Mouse (Mus musculus) kidney, postnatal 0 days (tissue): Measurements from ENCODE around the gene Brk1. TPM values are rescaled to one million over a fixed set of nuclear protein-coding genes. Genes with fewer than 3 reads are reported as not detected.

Experiments used
- ATAC-seq: fragments of 200-750 bp; cut with Nextera tagmentation; replicated peaks from 2 replicates; pipeline ENCODE4 v1.8.0; 2017; ENCODE audit warnings: low read depth, moderate number of reproducible peaks, moderate TSS enrichment, moderate library complexity; ENCODE audit not compliant: low FRiP score
- DNase-seq: peaks from one replicate; pipeline ENCODE4 v3.0.0-alpha.2; 2016; ENCODE audit warnings: low spot score
- H3K27ac ChIP-seq: fragments of 300-500 bp; sonication (generic); 2 replicates; pipeline ENCODE4 v1.5.1; 2014; ENCODE audit warnings: mild to moderate bottlenecking
- H3K27me3 ChIP-seq: fragments of 300-500 bp; sonication (generic); 2 replicates; pipeline ENCODE4 v1.6.1; 2014; ENCODE audit warnings: low read length, mixed read lengths; ENCODE audit not compliant: insufficient read depth
- H3K36me3 ChIP-seq: fragments of 300-500 bp; sonication (generic); 2 replicates; pipeline ENCODE4 v1.6.1; 2014; ENCODE audit warnings: low read length, mixed read lengths; ENCODE audit not compliant: insufficient read depth
- H3K4me1 ChIP-seq: fragments of 300-500 bp; sonication (generic); replicated peaks from 2 replicates; pipeline ENCODE4 v1.6.1; 2014; ENCODE audit warnings: antibody characterized with exemption, low read length, mixed read lengths; ENCODE audit not compliant: insufficient read depth
- H3K4me2 ChIP-seq: fragments of 300-500 bp; sonication (generic); 2 replicates; pipeline ENCODE4 v1.6.1; 2014; ENCODE audit warnings: mild to moderate bottlenecking, low read length, moderate library complexity, mixed read lengths
- H3K4me3 ChIP-seq: fragments of 300-500 bp; sonication (generic); replicated peaks from 2 replicates; pipeline ENCODE4 v1.5.1; 2014; ENCODE audit warnings: low read depth, low read length
- H3K9ac ChIP-seq: fragments of 300-500 bp; sonication (generic); 2 replicates; pipeline ENCODE4 v1.6.1; 2014; ENCODE audit warnings: low read depth, low read length
- H3K9me3 ChIP-seq: fragments of 300-500 bp; sonication (generic); replicated peaks from 2 replicates; pipeline ENCODE4 v1.6.1; 2016; ENCODE audit warnings: low read length, inconsistent platforms, mixed read lengths
- CTCF ChIP-seq: IDR thresholded peaks from 2 replicates; pipeline ENCODE4 v1.5.1; 2016; ENCODE audit warnings: antibody characterized with exemption, low read depth, mild to moderate bottlenecking, moderate library complexity
- WGBS: fragments of 180-500 bp; shearing (Covaris S2); extraction: QIAGEN DNeasy Blood & Tissue Kit; methylation state at CpG from one replicate; pipeline ENCODE4 v1.1.7; 2014; 5-methylcytosine and 5-hydroxymethylcytosine counted together
- polyA plus RNA-seq: library from polyadenylated mRNA; unstranded; fragments of >200 nt; fragmentation: Nextera tagmentation; extraction: Ambion mirVana; gene quantifications from 2 replicates; pipeline ENCODE4 v1.2.1, GENCODE M21; 2015

The Brk1 gene
- polyA plus RNA-seq, 1 experiment from 2014 or later: 236 TPM

DNA sequence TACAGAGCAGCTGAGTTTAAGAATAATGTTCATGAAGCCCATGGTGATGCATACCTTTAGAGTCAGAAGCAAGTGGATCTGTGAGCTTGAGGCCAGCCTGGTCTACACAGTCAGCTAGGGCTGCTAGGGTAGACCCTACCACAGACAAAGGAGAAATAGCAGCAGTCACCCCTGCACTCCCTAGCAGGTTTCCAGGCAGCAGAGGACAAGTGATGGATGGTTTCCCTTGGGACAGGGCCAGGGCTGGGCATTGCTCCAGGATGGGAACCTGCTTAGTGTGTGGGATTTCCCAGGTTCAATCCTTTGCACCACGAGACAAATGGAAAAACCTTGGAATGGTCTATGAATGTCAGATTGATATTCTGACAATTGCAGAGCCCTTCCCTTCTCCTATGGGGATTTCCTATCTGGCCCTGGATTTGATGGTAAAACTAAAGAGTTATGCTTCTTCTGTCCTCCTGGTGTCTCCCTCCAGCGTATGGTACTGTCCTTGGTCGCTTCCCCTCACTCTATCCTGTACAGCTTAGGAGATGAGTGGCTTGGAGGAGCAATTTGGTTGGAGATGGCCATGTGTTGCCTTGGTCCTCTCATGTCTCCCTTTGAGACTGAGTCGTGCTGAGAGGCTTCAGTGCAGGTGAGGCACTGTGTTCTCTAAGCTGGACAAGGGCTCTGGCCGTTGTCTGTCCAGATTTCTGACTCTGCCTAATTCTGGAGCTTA is 17.9 kb upstream of the Brk1 start:
- Histone ChIP-seq H3K4me3 (no peak overlapping the region), H3K9me3 (no peaks in the 10 kb centered on the region), H3K27ac (no peak overlapping the region), H3K36me3 (0 out of 2 replicates have a peak, but pooled peaks cover 3% of the 10 kb centered on the region), H3K4me1 (no peaks in the 10 kb centered on the region), H3K9ac (no peak overlapping the region), H3K4me2 (no peak overlapping the region), H3K27me3 (no peaks in the 10 kb centered on the region)
- DNase-seq (peak; percentile 52), ATAC-seq (no peak)
- peak; percentile 40; the same call in 1 of the 2 replicates for TF ChIP-seq CTCF
- 59% methylated on average over 5 of the region's 5 CpGs for WGBS

DNA sequence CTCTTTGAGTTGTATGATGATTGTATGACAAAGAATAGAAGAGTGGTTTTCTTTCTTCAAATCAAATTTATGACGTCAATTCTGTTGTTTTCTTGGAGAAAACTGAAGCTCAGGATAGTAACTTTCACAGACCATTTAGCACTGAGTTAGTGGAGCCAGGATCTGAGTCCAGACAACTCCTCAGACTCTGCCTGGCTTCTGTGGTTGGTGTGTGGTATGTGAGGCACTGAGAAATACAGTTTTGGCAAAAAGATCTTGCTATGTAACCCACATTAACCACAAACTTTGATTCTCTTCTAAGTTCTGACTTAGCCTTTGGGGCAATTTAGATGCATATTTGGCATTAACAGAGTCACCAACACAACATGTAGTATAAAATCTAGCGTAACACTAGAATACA is 11.9 kb upstream of the Brk1 start:
- Histone ChIP-seq H3K9ac (no peak overlapping the region), H3K27ac (no peak overlapping the region), H3K9me3 (no peaks in the 10 kb centered on the region), H3K4me1 (no peaks in the 10 kb centered on the region), H3K36me3 (no peaks in the 10 kb centered on the region), H3K27me3 (no peaks in the 10 kb centered on the region), H3K4me2 (no peak overlapping the region), H3K4me3 (no peak overlapping the region)
- DNase-seq: no peak
- TF ChIP-seq CTCF: no peak
- 92% methylated on average over 2 of the region's 2 CpGs for WGBS
- ATAC-seq: no peak

DNA sequence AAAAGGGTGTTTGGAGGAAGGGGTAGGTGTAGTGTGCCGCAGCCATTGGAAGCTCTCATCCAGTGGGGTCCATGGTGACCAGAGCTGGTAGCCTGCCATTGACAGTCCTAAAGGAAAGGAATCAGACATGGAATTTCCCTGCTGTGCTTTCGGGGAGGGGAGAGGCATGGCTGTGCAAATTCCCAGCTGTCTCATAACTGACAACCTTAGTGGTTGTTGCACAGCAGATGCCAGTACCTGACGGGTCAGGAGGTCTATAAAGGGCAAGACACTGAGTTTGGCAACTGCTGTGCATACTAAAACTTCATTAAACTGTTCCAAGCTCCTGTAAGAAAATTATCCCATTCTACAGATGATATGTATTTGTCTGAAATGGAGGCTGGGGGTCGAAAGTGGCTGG is 6.6 kb upstream of the Brk1 start:
- no peak for DNase-seq
- Histone ChIP-seq H3K4me3 (no peak overlapping the region), H3K27ac (no peak overlapping the region), H3K9ac (no peak overlapping the region), H3K4me2 (no peak overlapping the region), H3K4me1 (no peaks in the 10 kb centered on the region), H3K9me3 (no peaks in the 10 kb centered on the region), H3K27me3 (no peaks in the 10 kb centered on the region), H3K36me3 (no peaks in the 10 kb centered on the region)
- ATAC-seq: no peak
- 84% methylated on average over 4 of the region's 4 CpGs for WGBS
- TF ChIP-seq CTCF: no peak

DNA sequence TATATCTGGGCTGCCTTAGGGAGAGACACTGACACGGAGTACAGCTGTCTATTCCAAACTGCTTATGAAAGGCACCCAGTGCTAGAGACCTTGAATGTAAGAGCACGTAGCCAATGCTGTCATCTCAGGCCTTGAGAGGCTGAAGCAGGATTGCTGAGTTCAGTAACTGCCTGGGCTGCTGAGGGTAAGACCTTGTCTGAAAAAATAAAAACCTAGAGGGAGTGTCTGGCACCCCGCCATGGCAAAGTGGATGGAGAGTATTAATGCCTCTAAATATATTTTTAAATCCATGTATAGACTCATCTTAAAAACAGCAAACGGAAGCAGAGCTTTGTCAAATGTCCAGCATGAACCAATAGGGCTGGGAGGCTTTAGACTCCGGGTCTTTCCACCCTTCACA is 4.7 kb upstream of the Brk1 start:
- TF ChIP-seq CTCF: no peak
- Histone ChIP-seq H3K4me2 (no peak overlapping the region), H3K9ac (no peak overlapping the region), H3K27ac (no peak overlapping the region), H3K4me3 (no peak overlapping the region), H3K27me3 (no peaks in the 10 kb centered on the region), H3K4me1 (no peaks in the 10 kb centered on the region), H3K9me3 (no peaks in the 10 kb centered on the region), H3K36me3 (no peaks in the 10 kb centered on the region)
- DNase-seq (no peak), ATAC-seq (no peak)
- 71% methylated on average over 5 of the region's 5 CpGs for WGBS

DNA sequence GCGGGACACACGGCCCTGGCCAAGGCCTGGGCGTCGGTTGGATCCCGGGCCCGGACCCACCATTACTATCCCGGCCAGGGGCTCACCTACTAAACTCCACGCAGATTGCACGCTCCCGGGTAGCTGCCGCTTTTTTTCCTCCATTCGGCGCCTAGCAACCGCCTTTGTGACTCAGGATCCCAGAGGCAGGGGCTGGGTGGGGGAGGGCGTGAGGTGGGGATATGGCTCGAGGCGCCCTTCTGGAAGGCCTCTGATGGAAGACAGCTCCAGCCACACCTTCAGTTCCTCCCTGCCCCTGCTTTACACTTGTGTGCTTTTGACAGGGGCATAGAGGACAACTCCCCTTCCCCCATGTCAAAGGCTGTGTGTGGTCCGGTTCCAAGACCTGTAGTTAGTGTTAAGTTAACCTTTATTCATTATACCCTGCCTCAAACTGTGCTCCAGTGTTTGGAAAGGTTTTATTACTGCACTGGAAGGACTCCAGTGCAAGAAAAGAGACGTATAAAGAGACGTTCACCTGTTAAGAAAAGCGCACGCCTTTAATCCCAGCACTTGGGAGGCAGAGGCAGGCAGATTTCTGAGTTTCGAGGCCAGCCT is 3.9 kb upstream of the Brk1 start, which contains the start of gene Fancd2os:
Gene Fancd2os, minus strand, starts transcription at position 173 of the 597 bp plus-strand sequence.
- Histone ChIP-seq H3K36me3 (no peaks in the 10 kb centered on the region), H3K4me1 (0 out of 2 replicates have a peak, but pooled peaks cover 2% of the 10 kb centered on the region), H3K9me3 (no peaks in the 10 kb centered on the region), H3K27ac (no peak within 1 kb of the TSS), H3K4me2 (0 out of 2 replicates have a peak within 1 kb of the TSS, but pooled peaks have one; percentile 6), H3K4me3 (no peak within 1 kb of the TSS), H3K9ac (no peak within 1 kb of the TSS), H3K27me3 (no peaks in the 10 kb centered on the region)
- DNase-seq: no peak
- no peak for TF ChIP-seq CTCF
- 0 out of 2 replicates have a peak, but pooled peaks have one; percentile 23 for ATAC-seq
- 45% methylated on average over 23 of the region's 23 CpGs for WGBS

DNA sequence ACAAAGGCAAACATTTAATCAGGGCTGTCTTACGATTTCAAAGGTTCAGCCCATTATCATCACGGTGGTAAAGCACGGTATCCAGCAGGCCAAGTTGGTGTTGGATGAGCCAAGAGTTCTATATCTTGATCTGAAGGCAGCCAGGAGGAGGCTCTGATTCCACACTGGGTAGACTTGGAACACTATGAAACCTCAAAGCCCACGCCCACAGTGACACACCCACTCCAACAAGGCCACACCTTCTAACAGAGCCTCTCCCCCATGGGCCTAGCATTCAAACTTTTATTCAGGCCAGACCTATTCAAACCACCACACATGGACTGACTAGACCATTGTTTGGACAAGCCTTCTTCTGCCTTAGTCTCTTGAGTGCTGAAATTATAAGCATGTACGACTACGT is 1.8 kb upstream of the Brk1 start:
- Histone ChIP-seq H3K27me3 (no peaks in the 10 kb centered on the region), H3K36me3 (no peaks in the 10 kb centered on the region), H3K9me3 (no peaks in the 10 kb centered on the region), H3K4me2 (no peak overlapping the region), H3K4me3 (no peak overlapping the region), H3K27ac (no peak overlapping the region), H3K4me1 (peaks cover 7% of the 10 kb centered on the region; the same call in 1 of the 2 replicates), H3K9ac (no peak overlapping the region)
- no peak for DNase-seq
- 90% methylated on average over 6 of the region's 6 CpGs for WGBS
- ATAC-seq: no peak
- TF ChIP-seq CTCF: no peak
